Mouse (Mus musculus): Measurements from ENCODE around the gene Lrrk1. TPM values are rescaled to one million over a fixed set of nuclear protein-coding genes. Genes with fewer than 3 reads are reported as not detected.

Lrrk1 gene
- total and polyA plus RNA-seq, 2 experiments from 2014 or later, result 2.1 to 3.8 TPM

DNA sequence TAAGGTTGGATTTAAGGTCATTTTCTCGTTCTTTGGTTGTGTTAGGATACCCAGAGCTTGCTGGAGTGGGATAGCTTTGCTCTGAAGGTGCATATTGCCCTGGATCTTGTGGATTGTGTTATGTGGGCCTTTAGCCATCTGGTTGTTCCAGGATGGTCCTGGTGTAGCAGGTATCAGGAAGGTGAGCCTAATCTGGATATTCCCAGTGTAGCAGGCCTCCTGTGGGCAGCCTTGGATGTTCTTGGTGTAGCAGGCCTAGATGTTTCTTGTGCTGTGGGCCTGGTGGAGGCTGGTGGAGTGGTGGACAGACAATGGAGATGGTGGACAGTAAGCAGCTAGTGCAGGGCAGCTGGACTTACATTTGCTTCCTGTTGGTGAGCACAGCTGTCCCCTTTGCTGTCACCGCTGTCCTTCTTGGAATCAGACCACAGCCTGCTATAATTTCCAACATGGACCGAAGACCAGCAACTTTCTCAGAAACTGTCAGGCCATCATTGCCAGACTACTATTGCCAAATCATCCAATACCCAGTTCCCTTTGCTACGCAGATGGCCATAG lies 146.2 kb downstream of the Lrrk1 start:
- ATAC-seq (ENCODE audit: low FRiP score) (no peak), DNase-seq (ENCODE audit: low spot score) (no peak)
- H3K9ac ChIP-seq (replicated peaks; ENCODE audit: low read length, poor library complexity, severe bottlenecking), result no peak overlapping the region
- no peaks in the 10 kb centered on the region for H3K36me3 ChIP-seq (ENCODE audit: insufficient read depth, low read length)
- WGBS, result 90% methylated on average over 4 of the region's 4 CpGs
- no peaks in the 10 kb centered on the region for H3K27me3 ChIP-seq (ENCODE audit: insufficient read depth, low read length)
- no peaks in the 10 kb centered on the region for H3K9me3 ChIP-seq (ENCODE audit: low read length)
- H3K4me1 ChIP-seq (ENCODE audit: insufficient read depth, low read length), result no peaks in the 10 kb centered on the region
- TF ChIP-seq CTCF (IDR thresholded peaks at IDR 0.05), result no peak
- no peak overlapping the region for H3K4me2 ChIP-seq (ENCODE audit: low read depth, low read length, poor library complexity, severe bottlenecking)
- H3K27ac ChIP-seq (ENCODE audit: low read depth, low read length), result no peak overlapping the region
- no peak overlapping the region for H3K4me3 ChIP-seq (ENCODE audit: low read depth, low read length)

DNA sequence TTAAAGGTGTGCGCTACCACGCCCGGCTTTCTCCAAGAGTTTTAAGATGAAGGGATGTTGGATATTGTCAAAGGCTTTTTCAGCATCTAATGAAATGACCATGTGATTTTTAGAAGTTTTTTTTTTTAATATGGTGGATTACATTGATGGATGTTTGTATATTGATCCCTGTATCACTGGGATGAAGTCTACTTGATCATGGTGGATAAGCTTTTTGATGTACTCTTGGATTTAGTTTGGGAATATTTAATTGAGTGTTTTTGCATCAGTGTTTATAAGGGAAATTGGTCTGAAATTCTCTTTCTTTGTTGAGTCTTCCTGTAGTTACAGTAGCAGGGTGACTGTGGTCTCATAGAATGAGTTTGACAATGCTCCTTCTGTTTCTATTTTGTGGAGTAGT lies 150.0 kb downstream of the Lrrk1 start:
- Histone ChIP-seq H3K9me3 (ENCODE audit: low read length) (no peaks in the 10 kb centered on the region), H3K4me2 (ENCODE audit: low read depth, low read length, poor library complexity, severe bottlenecking) (no peak overlapping the region), H3K9ac (replicated peaks; ENCODE audit: low read length, poor library complexity, severe bottlenecking) (no peak overlapping the region), H3K27ac (ENCODE audit: low read depth, low read length) (no peak overlapping the region), H3K36me3 (ENCODE audit: insufficient read depth, low read length) (no peaks in the 10 kb centered on the region), H3K27me3 (ENCODE audit: insufficient read depth, low read length) (no peaks in the 10 kb centered on the region), H3K4me1 (ENCODE audit: insufficient read depth, low read length) (no peaks in the 10 kb centered on the region), H3K4me3 (ENCODE audit: low read depth, low read length) (no peak overlapping the region)
- no peak for TF ChIP-seq CTCF (IDR thresholded peaks at IDR 0.05)
- no peak for DNase-seq (ENCODE audit: low spot score)
- WGBS, result 98% methylated on average over 3 of the region's 3 CpGs
- ATAC-seq (ENCODE audit: low FRiP score), result no peak

DNA sequence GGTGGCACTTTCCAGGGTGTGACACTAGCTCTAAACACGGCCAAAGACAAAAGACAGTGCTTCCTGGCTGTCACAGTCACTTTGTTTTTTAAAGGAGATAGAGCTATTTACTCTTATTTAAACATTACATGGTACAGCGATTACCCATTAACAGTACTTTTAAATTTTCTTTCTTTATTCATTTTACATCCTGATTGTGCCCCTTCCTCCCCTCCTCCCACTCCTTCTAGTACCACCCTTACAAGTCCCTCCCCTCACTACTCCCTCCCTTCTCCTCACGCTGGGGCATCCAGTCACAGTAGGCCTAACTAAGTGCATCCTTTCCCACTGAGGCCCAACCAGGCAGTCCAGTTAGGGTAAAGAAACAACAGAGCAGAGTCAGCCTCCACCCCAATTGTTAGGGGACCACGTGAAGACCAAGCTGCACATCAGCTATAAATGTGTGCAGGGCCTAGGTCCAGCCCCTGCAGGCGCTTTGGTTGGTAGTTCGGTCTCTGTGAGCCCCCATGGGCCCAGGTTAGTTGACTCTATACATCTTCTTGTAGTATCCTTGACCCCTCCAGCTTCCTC lies 154.1 kb downstream of the Lrrk1 start:
- 81% methylated on average over 6 of the region's 6 CpGs for WGBS
- no peak overlapping the region for H3K27ac ChIP-seq (ENCODE audit: low read depth, low read length)
- no peaks in the 10 kb centered on the region for H3K9me3 ChIP-seq (ENCODE audit: low read length)
- H3K27me3 ChIP-seq (ENCODE audit: insufficient read depth, low read length), result no peaks in the 10 kb centered on the region
- H3K9ac ChIP-seq (replicated peaks; ENCODE audit: low read length, poor library complexity, severe bottlenecking), result no peak overlapping the region
- no peak for TF ChIP-seq CTCF (IDR thresholded peaks at IDR 0.05)
- H3K36me3 ChIP-seq (ENCODE audit: insufficient read depth, low read length), result no peaks in the 10 kb centered on the region
- H3K4me2 ChIP-seq (ENCODE audit: low read depth, low read length, poor library complexity, severe bottlenecking), result no peak overlapping the region
- DNase-seq (ENCODE audit: low spot score) (no peak), ATAC-seq (ENCODE audit: low FRiP score) (no peak)
- H3K4me3 ChIP-seq (ENCODE audit: low read depth, low read length), result no peak overlapping the region
- H3K4me1 ChIP-seq (ENCODE audit: insufficient read depth, low read length), result peaks cover 4% of the 10 kb centered on the region; the same call in 1 of the 2 replicates

DNA sequence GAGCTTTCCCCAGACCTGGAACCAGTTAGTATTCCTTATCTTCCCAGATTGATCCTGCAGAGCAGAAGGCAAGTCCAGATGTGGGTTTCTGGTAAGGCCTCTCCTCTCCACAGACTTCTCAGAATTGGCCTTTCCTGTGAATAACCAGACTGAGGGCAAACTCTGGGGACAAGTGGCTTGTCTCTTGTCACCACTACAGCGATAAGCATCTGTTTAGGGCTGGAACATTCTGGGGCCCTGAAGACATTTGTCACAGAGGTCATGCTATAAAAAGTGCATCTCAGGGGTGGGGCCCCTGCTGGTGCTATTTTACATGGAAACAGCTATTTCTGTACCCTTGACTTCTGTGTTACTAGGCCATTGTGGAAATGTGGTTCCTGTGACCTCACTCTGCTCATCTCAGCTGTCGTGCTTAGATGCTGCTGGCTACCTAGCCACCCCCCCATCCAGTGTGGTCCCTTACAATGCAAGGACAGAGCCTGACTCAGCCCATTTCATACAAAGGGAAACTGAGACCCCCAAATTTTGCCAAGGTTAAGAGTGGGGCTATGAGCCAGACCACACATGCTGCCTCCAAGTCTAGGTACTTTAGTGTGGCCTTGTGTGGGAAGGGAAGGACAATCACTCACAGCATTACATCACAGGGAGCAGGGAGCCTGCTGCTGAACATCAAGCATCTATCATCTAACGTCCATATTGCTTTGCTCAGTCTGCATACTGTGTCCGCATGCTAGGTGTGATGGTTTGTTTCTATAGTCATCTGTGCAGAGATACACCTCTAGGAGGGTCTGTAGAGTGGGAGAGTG lies 154.8 kb downstream of the Lrrk1 start:
- Histone ChIP-seq H3K27ac (ENCODE audit: low read depth, low read length) (no peak overlapping the region), H3K9me3 (ENCODE audit: low read length) (no peaks in the 10 kb centered on the region), H3K4me3 (ENCODE audit: low read depth, low read length) (no peak overlapping the region), H3K9ac (replicated peaks; ENCODE audit: low read length, poor library complexity, severe bottlenecking) (no peak overlapping the region), H3K27me3 (ENCODE audit: insufficient read depth, low read length) (no peaks in the 10 kb centered on the region), H3K4me1 (ENCODE audit: insufficient read depth, low read length) (peaks cover 4% of the 10 kb centered on the region; the same call in 1 of the 2 replicates), H3K36me3 (ENCODE audit: insufficient read depth, low read length) (no peaks in the 10 kb centered on the region), H3K4me2 (ENCODE audit: low read depth, low read length, poor library complexity, severe bottlenecking) (no peak overlapping the region)
- 83% methylated on average over 4 of the region's 4 CpGs for WGBS
- ATAC-seq (ENCODE audit: low FRiP score), result no peak
- DNase-seq (ENCODE audit: low spot score), result no peak
- no peak for TF ChIP-seq CTCF (IDR thresholded peaks at IDR 0.05)

DNA sequence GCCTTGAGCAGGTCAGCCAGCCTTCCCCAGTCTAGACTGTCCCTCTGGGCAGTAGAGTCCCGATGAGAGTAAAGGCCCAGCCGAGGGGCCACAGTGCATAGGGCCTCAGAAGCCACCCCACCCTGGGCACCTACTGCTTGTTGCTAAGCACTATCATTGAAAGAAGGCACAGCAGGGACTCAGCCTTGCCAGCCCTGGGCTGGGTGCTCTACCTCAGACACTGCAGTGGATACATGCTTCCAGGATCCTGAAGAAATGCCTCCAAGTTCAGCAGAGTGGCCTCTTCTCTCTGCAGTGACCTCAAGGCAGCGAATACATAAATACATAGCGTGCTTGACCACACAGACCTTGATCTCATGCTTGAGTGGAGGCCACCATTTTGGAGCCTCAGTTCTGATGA lies 156.3 kb downstream of the Lrrk1 start:
- H3K4me1 ChIP-seq (ENCODE audit: insufficient read depth, low read length), result peaks cover 4% of the 10 kb centered on the region; the same call in 1 of the 2 replicates
- no peak overlapping the region for H3K9ac ChIP-seq (replicated peaks; ENCODE audit: low read length, poor library complexity, severe bottlenecking)
- H3K27ac ChIP-seq (ENCODE audit: low read depth, low read length), result 0 out of 2 replicates have a peak overlapping the region, but pooled peaks have one; percentile 65
- TF ChIP-seq CTCF (IDR thresholded peaks at IDR 0.05), result no peak
- H3K9me3 ChIP-seq (ENCODE audit: low read length), result no peaks in the 10 kb centered on the region
- no peaks in the 10 kb centered on the region for H3K27me3 ChIP-seq (ENCODE audit: insufficient read depth, low read length)
- DNase-seq (ENCODE audit: low spot score) (no peak), ATAC-seq (ENCODE audit: low FRiP score) (no peak)
- 84% methylated on average over 4 of the region's 4 CpGs for WGBS
- no peak overlapping the region for H3K4me3 ChIP-seq (ENCODE audit: low read depth, low read length)
- no peaks in the 10 kb centered on the region for H3K36me3 ChIP-seq (ENCODE audit: insufficient read depth, low read length)
- no peak overlapping the region for H3K4me2 ChIP-seq (ENCODE audit: low read depth, low read length, poor library complexity, severe bottlenecking)
